Mouse (Mus musculus): Measurements from ENCODE around the gene Cyb5r4. TPM values are rescaled to one million over a fixed set of nuclear protein-coding genes. Genes with fewer than 3 reads are reported as not detected.

Cyb5r4 gene
- total and polyA plus RNA-seq, 2 experiments from 2014 or later, result 23.5 to 33.4 TPM

DNA sequence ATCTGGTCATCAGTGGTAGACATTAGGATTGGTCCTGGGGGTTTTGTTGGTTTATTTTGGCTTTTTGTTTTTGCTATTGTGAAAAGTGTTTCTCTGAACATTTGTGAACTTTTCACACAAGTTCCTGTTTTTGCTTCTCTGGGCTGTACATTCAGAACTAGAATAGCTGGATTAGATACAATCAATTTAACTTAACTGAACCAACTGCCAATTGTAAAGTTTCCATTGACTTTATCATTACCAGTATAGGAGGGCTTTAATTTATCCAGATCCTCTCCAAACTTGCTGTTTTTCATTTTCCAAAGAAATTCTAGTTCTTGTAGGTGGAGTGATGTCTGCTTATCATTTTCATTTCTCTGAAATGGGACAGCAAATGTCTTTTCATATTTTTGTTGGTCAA, 32.0 kb upstream of the Cyb5r4 start:
- no peak overlapping the region for H3K4me2 ChIP-seq (ENCODE audit: low read depth, low read length)
- ATAC-seq (ENCODE audit: insufficient read depth, low read depth) (no peak), DNase-seq (ENCODE audit: low spot score) (no peak)
- H3K9ac ChIP-seq (replicated peaks; ENCODE audit: low read depth, low read length), result no peak overlapping the region
- no peaks in the 10 kb centered on the region for H3K36me3 ChIP-seq (replicated peaks; ENCODE audit: control insufficient read depth, insufficient read depth, low read length)
- no peaks in the 10 kb centered on the region for H3K4me1 ChIP-seq (ENCODE audit: control insufficient read depth, insufficient read depth)
- H3K27ac ChIP-seq (ENCODE audit: low read depth), result no peak overlapping the region
- H3K9me3 ChIP-seq (replicated peaks; ENCODE audit: control insufficient read depth, low read length), result no peaks in the 10 kb centered on the region
- no peak overlapping the region for H3K4me3 ChIP-seq (ENCODE audit: low read depth, low read length)
- no peak for TF ChIP-seq CTCF (IDR thresholded peaks at IDR 0.05; ENCODE audit: low read depth)
- no peak for TF ChIP-seq EP300 (IDR thresholded peaks at IDR 0.05; ENCODE audit: low read depth)
- no peaks in the 10 kb centered on the region for H3K27me3 ChIP-seq (ENCODE audit: control insufficient read depth, insufficient read depth, low read length)

DNA sequence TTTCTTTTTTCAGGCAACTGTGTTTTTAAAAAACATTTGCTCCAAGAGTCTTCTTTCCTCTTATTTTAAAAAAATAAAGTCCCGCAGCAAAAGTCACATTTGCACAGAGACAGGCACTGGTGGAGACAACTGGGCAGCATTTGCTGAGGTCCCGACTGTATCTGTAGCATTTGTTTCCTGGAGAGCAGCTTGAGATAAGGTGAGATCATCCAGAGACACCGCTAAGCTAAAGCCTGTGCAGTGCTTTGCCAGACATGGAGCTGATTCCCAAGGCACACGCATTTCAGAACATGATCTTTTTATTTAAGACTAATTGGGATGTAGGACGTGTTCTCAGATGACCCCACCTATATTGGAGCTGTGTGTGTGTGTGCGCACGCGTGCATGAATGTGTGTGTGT, 30.1 kb upstream of the Cyb5r4 start:
- no peak overlapping the region for H3K27ac ChIP-seq (ENCODE audit: low read depth)
- H3K36me3 ChIP-seq (replicated peaks; ENCODE audit: control insufficient read depth, insufficient read depth, low read length), result no peaks in the 10 kb centered on the region
- no peaks in the 10 kb centered on the region for H3K4me1 ChIP-seq (ENCODE audit: control insufficient read depth, insufficient read depth)
- H3K27me3 ChIP-seq (ENCODE audit: control insufficient read depth, insufficient read depth, low read length), result no peaks in the 10 kb centered on the region
- no peak overlapping the region for H3K4me3 ChIP-seq (ENCODE audit: low read depth, low read length)
- TF ChIP-seq EP300 (IDR thresholded peaks at IDR 0.05; ENCODE audit: low read depth), result no peak
- TF ChIP-seq CTCF (IDR thresholded peaks at IDR 0.05; ENCODE audit: low read depth), result no peak
- ATAC-seq (ENCODE audit: insufficient read depth, low read depth) (no peak), DNase-seq (ENCODE audit: low spot score) (no peak)
- H3K4me2 ChIP-seq (ENCODE audit: low read depth, low read length), result no peak overlapping the region
- no peaks in the 10 kb centered on the region for H3K9me3 ChIP-seq (replicated peaks; ENCODE audit: control insufficient read depth, low read length)
- 35% methylated on average over 8 of the region's 8 CpGs for WGBS
- H3K9ac ChIP-seq (replicated peaks; ENCODE audit: low read depth, low read length), result no peak overlapping the region

DNA sequence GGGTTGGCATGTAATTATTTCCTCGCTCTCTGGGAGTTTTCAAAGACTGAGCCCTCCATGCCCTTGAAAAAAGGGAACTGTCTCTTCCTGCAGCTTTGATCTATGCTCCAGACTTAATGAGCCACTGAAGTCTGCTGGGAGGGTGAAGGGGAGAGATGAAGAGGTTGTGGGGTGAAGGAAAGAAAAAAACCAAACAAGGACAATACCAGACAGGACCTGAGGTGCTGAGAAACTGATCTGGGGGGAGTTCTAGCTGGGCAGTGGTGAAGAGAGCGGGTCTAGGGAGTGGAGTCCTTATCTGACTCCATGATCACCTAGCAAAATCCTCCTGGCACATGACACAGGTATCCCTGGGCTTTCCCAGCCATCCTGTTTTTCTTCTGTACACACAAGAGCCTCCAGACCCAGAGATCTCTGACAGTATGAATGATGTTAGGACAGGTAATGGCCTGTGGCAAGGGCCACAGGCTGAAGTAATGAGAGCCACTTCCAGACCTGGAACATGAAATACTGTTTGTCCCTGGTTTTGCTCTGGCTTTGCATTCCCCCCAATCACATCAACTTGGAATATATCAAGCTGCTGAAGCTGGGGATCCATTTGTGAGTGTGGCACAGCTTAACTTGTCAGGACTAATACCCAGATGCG, 24.6 kb upstream of the Cyb5r4 start:
- no peaks in the 10 kb centered on the region for H3K4me1 ChIP-seq (ENCODE audit: control insufficient read depth, insufficient read depth)
- H3K4me2 ChIP-seq (ENCODE audit: low read depth, low read length), result no peak overlapping the region
- ATAC-seq (ENCODE audit: insufficient read depth, low read depth) (no peak), DNase-seq (ENCODE audit: low spot score) (no peak)
- 91% methylated on average over 3 of the region's 3 CpGs for WGBS
- H3K9me3 ChIP-seq (replicated peaks; ENCODE audit: control insufficient read depth, low read length), result no peaks in the 10 kb centered on the region
- no peak overlapping the region for H3K4me3 ChIP-seq (ENCODE audit: low read depth, low read length)
- no peaks in the 10 kb centered on the region for H3K36me3 ChIP-seq (replicated peaks; ENCODE audit: control insufficient read depth, insufficient read depth, low read length)
- no peak for TF ChIP-seq CTCF (IDR thresholded peaks at IDR 0.05; ENCODE audit: low read depth)
- H3K9ac ChIP-seq (replicated peaks; ENCODE audit: low read depth, low read length), result no peak overlapping the region
- H3K27me3 ChIP-seq (ENCODE audit: control insufficient read depth, insufficient read depth, low read length), result no peaks in the 10 kb centered on the region
- H3K27ac ChIP-seq (ENCODE audit: low read depth), result no peak overlapping the region

DNA sequence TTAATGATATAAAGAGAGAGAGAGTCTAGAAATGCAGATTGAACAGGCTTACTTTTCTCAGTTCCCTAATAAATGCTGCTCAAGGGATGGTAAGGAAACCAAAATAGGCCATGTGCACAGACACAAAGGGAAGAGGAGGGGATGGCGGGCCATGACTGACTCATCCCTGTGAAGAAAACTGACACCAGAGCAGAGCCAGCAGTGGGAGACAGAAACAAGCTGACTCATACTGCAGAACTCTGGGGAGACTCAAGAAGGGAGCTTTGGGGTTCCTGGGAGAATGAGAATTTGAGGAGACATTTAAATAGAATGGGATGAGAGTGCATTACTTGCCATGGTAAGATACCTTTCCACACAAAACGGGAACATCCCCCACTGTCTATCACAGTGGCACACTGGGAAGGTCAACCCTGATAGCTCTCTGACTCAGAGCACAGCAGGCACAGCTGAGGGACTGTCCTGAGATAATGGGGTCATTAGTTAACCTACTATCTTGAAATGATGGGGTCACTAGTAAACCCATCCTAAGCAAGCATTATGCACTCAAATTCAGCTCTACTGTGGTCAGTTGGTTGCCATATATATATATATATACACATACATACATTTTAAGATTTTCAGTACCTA, 21.7 kb upstream of the Cyb5r4 start:
- Histone ChIP-seq H3K27me3 (ENCODE audit: control insufficient read depth, insufficient read depth, low read length) (no peaks in the 10 kb centered on the region), H3K9ac (replicated peaks; ENCODE audit: low read depth, low read length) (no peak overlapping the region), H3K4me1 (ENCODE audit: control insufficient read depth, insufficient read depth) (0 out of 2 replicates have a peak, but pooled peaks cover 4% of the 10 kb centered on the region), H3K4me2 (ENCODE audit: low read depth, low read length) (no peak overlapping the region), H3K27ac (ENCODE audit: low read depth) (no peak overlapping the region), H3K36me3 (replicated peaks; ENCODE audit: control insufficient read depth, insufficient read depth, low read length) (no peaks in the 10 kb centered on the region), H3K4me3 (ENCODE audit: low read depth, low read length) (no peak overlapping the region), H3K9me3 (replicated peaks; ENCODE audit: control insufficient read depth, low read length) (no peaks in the 10 kb centered on the region)
- 37% methylated on average over 2 of the region's 2 CpGs for WGBS
- TF ChIP-seq EP300 (IDR thresholded peaks at IDR 0.05; ENCODE audit: low read depth) (no peak), CTCF (IDR thresholded peaks at IDR 0.05; ENCODE audit: low read depth) (no peak)
- DNase-seq (ENCODE audit: low spot score) (no peak), ATAC-seq (ENCODE audit: insufficient read depth, low read depth) (no peak)

DNA sequence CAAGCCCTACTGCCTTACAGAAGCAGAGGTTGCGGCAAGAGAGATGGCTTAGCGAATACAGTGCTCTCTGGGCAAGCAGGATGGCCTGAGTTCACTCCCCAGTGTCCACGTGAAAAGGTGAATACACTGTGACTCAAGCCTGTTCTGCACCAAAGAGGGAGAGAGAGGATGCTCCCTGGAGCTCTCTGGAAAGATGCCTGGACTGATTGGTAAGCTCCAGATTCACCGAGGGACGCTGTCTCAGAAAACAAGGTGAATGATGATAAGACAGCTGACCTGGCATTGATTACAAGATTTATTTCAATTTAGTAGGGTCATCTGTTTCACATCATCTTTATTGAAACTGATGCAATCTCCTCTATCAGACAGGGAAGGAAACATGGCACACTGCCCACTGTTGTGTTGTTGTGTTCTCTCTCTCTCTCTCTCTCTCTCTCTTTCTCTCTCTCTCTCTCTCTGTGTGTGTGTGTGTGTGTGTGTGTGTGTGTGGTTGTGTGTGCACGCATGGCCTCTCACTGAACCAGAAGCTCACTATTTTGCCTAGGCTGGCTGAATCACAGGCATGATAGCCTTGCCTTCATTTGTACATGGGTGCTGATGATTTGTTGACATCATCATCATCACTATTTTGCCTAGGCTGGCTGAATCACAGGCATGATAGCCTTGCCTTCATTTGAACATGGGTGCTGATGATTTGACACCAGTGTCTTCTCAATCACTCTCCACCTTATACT, 16.9 kb upstream of the Cyb5r4 start:
- no peak overlapping the region for H3K4me3 ChIP-seq (ENCODE audit: low read depth, low read length)
- H3K9me3 ChIP-seq (replicated peaks; ENCODE audit: control insufficient read depth, low read length), result no peaks in the 10 kb centered on the region
- ATAC-seq (ENCODE audit: insufficient read depth, low read depth), result peak; percentile 42
- H3K9ac ChIP-seq (replicated peaks; ENCODE audit: low read depth, low read length), result no peak overlapping the region
- peaks cover 16% of the 10 kb centered on the region; the same call in 1 of the 2 replicates for H3K4me1 ChIP-seq (ENCODE audit: control insufficient read depth, insufficient read depth)
- H3K27me3 ChIP-seq (ENCODE audit: control insufficient read depth, insufficient read depth, low read length), result no peaks in the 10 kb centered on the region
- no peaks in the 10 kb centered on the region for H3K36me3 ChIP-seq (replicated peaks; ENCODE audit: control insufficient read depth, insufficient read depth, low read length)
- TF ChIP-seq CTCF (IDR thresholded peaks at IDR 0.05; ENCODE audit: low read depth) (no peak), EP300 (IDR thresholded peaks at IDR 0.05; ENCODE audit: low read depth) (no peak)
- DNase-seq (ENCODE audit: low spot score), result no peak
- peak overlapping the region; percentile 72 for H3K27ac ChIP-seq (ENCODE audit: low read depth)
- H3K4me2 ChIP-seq (ENCODE audit: low read depth, low read length), result no peak overlapping the region
- WGBS, result 40% methylated on average over 6 of the region's 6 CpGs

Measured in heart, postnatal 0 days (tissue).